Mouse (Mus musculus) layer of hippocampus, adult 9-11 months (tissue): Measurements from ENCODE around the gene Poldip3.
A peak's percentile ranks its signal among the peaks of the same experiment; 100 is the strongest.

Experiments
- DNase-seq: peaks from one replicate; pipeline ENCODE4 v3.0.0; 2022

The Poldip3 gene

GRCm38 (mm10) chr15:83149196-83150072, at the start of gene Poldip3:
Poldip3 (minus strand) TSS chr15:83149384.
- DNase-seq: peak; percentile 98

GRCm38 (mm10) chr15:83193413-83193812, 44.2 kb upstream of the Poldip3 start:
- DNase-seq: no peak

GRCm38 (mm10) chr15:83182351-83182750, 33.2 kb upstream of the Poldip3 start:
- DNase-seq: no peak

GRCm38 (mm10) chr15:83181800-83182330, 32.7 kb upstream of the Poldip3 start:
- no peak for DNase-seq

- no peak for DNase-seq
Measured at GRCm38 (mm10) chr15:83180004-83180403, 30.8 kb upstream of the Poldip3 start.

GRCm38 (mm10) chr15:83176653-83177052, 27.5 kb upstream of the Poldip3 start:
- DNase-seq: no peak

- no peak for DNase-seq
Measured at GRCm38 (mm10) chr15:83173914-83174884, 25.0 kb upstream of the Poldip3 start.

GRCm38 (mm10) chr15:83172492-83173429, 23.6 kb upstream of the Poldip3 start, which contains the start of gene Cyb5r3:
Cyb5r3 (minus strand) TSS chr15:83172592.
- DNase-seq: no peak

- peak; percentile 99 for DNase-seq
Measured at GRCm38 (mm10) chr15:83171712-83172481, 22.7 kb upstream of the Poldip3 start.

GRCm38 (mm10) chr15:83170956-83171659, 21.9 kb upstream of the Poldip3 start:
- DNase-seq: no peak

- DNase-seq: no peak
Measured at GRCm38 (mm10) chr15:83169772-83170722, 20.9 kb upstream of the Poldip3 start.

GRCm38 (mm10) chr15:83168875-83169771, 19.9 kb upstream of the Poldip3 start:
- no peak for DNase-seq

- DNase-seq: no peak
Measured at GRCm38 (mm10) chr15:83168311-83168710, 19.1 kb upstream of the Poldip3 start.

GRCm38 (mm10) chr15:83167550-83168065, 18.4 kb upstream of the Poldip3 start:
- DNase-seq: no peak

- no peak for DNase-seq
Measured at GRCm38 (mm10) chr15:83167126-83167525, 17.9 kb upstream of the Poldip3 start.

GRCm38 (mm10) chr15:83166642-83167041, 17.5 kb upstream of the Poldip3 start:
- DNase-seq: peak; percentile 30

- no peak for DNase-seq
Measured at GRCm38 (mm10) chr15:83165526-83166315, 16.5 kb upstream of the Poldip3 start.
